Mouse (Mus musculus): ENCODE measurements around the gene Kcnj15.

Gene Kcnj15

GRCm38 (mm10) chr16:95292843-95293505 is 35.6 kb downstream of the Kcnj15 start:
- in situ Hi-C loops (cut with MboI) = no loop called here

GRCm38 (mm10) chr16:95297651-95298050 is 40.3 kb downstream of the Kcnj15 start:
- in situ Hi-C loops (cut with MboI) = no loop called here

- in situ Hi-C loops (cut with MboI) = no loop called here
Measured at GRCm38 (mm10) chr16:95301667-95302066, 44.3 kb downstream of the Kcnj15 start.

- in situ Hi-C loops (cut with MboI) = no loop called here
Measured at GRCm38 (mm10) chr16:95303676-95304075, 46.3 kb downstream of the Kcnj15 start.

GRCm38 (mm10) chr16:95307823-95308360 is 50.5 kb downstream of the Kcnj15 start:
- in situ Hi-C loops (cut with MboI) = no loop called here

GRCm38 (mm10) chr16:95321945-95322625 is 64.7 kb downstream of the Kcnj15 start:
- in situ Hi-C loops (cut with MboI) = no loop called here

GRCm38 (mm10) chr16:95332159-95332558 is 74.8 kb downstream of the Kcnj15 start:
- in situ Hi-C loops (cut with MboI) = no loop called here

GRCm38 (mm10) chr16:95340885-95341791 is 83.8 kb downstream of the Kcnj15 start:
- in situ Hi-C loops (cut with MboI) = no loop called here

GRCm38 (mm10) chr16:95342030-95342429 is 84.7 kb downstream of the Kcnj15 start:
- in situ Hi-C loops (cut with MboI) = no loop called here

- in situ Hi-C loops (cut with MboI) = no loop called here
Measured at GRCm38 (mm10) chr16:95344961-95345360, 87.6 kb downstream of the Kcnj15 start.

GRCm38 (mm10) chr16:95345882-95346281 is 88.5 kb downstream of the Kcnj15 start:
- in situ Hi-C loops (cut with MboI) = no loop called here

GRCm38 (mm10) chr16:95347202-95347601 is 89.8 kb downstream of the Kcnj15 start:
- in situ Hi-C loops (cut with MboI) = no loop called here

GRCm38 (mm10) chr16:95348555-95348954 is 91.2 kb downstream of the Kcnj15 start:
- in situ Hi-C loops (cut with MboI) = no loop called here

- in situ Hi-C loops (cut with MboI) = no loop called here
Measured at GRCm38 (mm10) chr16:95349344-95349743, 92.0 kb downstream of the Kcnj15 start.

GRCm38 (mm10) chr16:95349745-95350144 is 92.4 kb downstream of the Kcnj15 start:
- in situ Hi-C loops (cut with MboI) = no loop called here

Data from mature B cell (primary cell).